Mouse (Mus musculus): ENCODE measurements at regions not wholly inside any gene's neighbourhood (a gene's known extent, or its start where the extent isn't known, plus 50 kb on each side); places are given as distances from the start of the nearest gene placed in this dataset.

- Histone ChIP-seq H3K4me3 (ENCODE audit: insufficient read depth, low read length) (no peak overlapping the region), H3K4me1 (ENCODE audit: control insufficient read depth, insufficient read depth, low read length) (no peaks in the 10 kb centered on the region), H3K27ac (ENCODE audit: insufficient read depth, low read length) (no peak overlapping the region)
- TF ChIP-seq CTCF (IDR thresholded peaks at IDR 0.05; ENCODE audit: borderline replicate concordance, insufficient read depth, low read length), result no peak
These were observed 148.5 kb upstream of the Fat1 start for GRCm38 (mm10) chr8:44786740-44787139.

DNA sequence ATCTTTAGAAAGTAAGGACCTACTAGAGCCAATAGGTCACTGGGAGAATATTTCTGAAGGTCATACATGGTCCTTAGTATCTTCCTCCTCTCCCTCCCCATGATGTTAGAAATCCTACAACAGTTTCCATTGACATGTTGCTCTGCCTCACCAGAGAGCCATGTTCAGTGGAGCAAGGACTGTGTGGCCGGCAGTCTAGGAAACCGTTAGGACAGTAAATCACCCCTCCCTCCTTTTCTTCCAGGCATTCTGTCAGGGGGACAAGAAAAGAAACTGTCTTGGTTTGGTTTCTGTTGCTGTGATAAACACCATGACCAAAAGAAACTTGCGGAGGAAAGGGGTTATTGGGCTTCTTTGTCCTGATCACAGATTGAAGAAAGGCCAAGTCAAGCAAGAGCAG, 147.0 kb upstream of the Fat1 start:
- H3K27ac ChIP-seq (ENCODE audit: insufficient read depth, low read length), result no peak overlapping the region
- TF ChIP-seq CTCF (IDR thresholded peaks at IDR 0.05; ENCODE audit: borderline replicate concordance, insufficient read depth, low read length) (no peak), POLR2A (IDR thresholded peaks at IDR 0.05; ENCODE audit: low read depth, low read length) (no peak)
- H3K4me1 ChIP-seq (ENCODE audit: control insufficient read depth, insufficient read depth, low read length), result no peaks in the 10 kb centered on the region
- H3K4me3 ChIP-seq (ENCODE audit: insufficient read depth, low read length), result no peak overlapping the region

DNA sequence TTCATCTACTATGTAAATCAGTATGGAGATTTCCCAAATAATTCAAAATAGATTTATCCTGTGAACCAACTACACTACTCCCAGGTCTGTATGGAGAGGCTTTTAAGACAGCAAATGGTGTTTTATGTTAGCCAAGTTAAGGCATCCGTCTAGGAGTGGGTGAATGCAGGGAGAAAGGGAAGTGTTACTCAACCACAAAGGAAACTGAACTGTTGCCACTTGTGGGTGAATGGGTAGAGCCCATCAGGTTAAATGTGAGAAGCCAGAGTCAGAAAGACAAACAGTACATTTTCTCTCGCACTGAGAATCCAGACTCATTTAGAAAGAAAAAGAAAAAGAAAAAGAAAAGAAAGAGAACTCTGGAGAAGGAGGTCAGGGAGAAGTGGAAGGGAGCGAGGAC, 135.7 kb upstream of the Fat1 start:
- TF ChIP-seq CTCF (IDR thresholded peaks at IDR 0.05; ENCODE audit: borderline replicate concordance, insufficient read depth, low read length), result no peak
- TF ChIP-seq POLR2A (IDR thresholded peaks at IDR 0.05; ENCODE audit: low read depth, low read length), result no peak
- Histone ChIP-seq H3K27ac (ENCODE audit: insufficient read depth, low read length) (no peak overlapping the region), H3K4me3 (ENCODE audit: insufficient read depth, low read length) (no peak overlapping the region), H3K4me1 (ENCODE audit: control insufficient read depth, insufficient read depth, low read length) (peaks cover 16% of the 10 kb centered on the region)

- TF ChIP-seq POLR2A (IDR thresholded peaks at IDR 0.05; ENCODE audit: low read depth, low read length), result no peak
- no peak for TF ChIP-seq CTCF (IDR thresholded peaks at IDR 0.05; ENCODE audit: borderline replicate concordance, insufficient read depth, low read length)
- H3K4me3 ChIP-seq (ENCODE audit: insufficient read depth, low read length), result no peak overlapping the region
- H3K27ac ChIP-seq (ENCODE audit: insufficient read depth, low read length), result no peak overlapping the region; the same call in 1 of the 2 replicates
- H3K4me1 ChIP-seq (ENCODE audit: control insufficient read depth, insufficient read depth, low read length), result peaks cover 16% of the 10 kb centered on the region
These were observed 134.4 kb upstream of the Fat1 start for GRCm38 (mm10) chr8:44800827-44801273.

DNA sequence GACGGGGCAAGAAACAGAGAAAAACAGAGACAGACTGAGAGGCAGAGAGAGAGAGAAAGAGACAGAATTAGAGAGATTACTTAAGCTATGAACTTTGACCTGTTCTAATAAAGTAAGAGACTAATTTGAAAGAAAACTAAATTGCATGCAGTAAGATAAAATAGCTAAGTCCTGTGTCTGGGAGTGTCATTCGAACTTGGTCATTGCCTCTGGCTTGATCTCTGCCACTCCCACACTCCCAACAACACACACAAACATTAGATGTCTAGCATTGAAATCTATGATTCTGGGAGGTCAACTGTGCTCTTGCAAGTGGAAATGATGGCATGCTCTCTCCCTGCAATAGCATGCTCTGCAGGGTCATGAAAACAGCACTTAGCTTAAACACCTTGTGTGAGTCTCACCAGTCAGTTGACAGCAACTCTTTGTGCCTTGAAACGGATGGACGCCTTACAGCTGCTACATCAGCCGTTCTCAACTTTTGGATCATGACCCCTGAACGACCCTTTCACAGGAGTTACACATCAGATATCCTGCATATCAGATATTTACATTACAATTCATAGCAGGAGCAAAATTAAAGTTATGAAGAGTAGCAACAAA, 133.5 kb upstream of the Fat1 start:
- H3K4me1 ChIP-seq (ENCODE audit: control insufficient read depth, insufficient read depth, low read length), result peaks cover 16% of the 10 kb centered on the region
- TF ChIP-seq POLR2A (IDR thresholded peaks at IDR 0.05; ENCODE audit: low read depth, low read length), result no peak
- no peak for TF ChIP-seq CTCF (IDR thresholded peaks at IDR 0.05; ENCODE audit: borderline replicate concordance, insufficient read depth, low read length)
- no peak overlapping the region for H3K27ac ChIP-seq (ENCODE audit: insufficient read depth, low read length)
- H3K4me3 ChIP-seq (ENCODE audit: insufficient read depth, low read length), result no peak overlapping the region

GRCm38 (mm10) chr8:44802331-44802730, 132.9 kb upstream of the Fat1 start:
- H3K4me1 ChIP-seq (ENCODE audit: control insufficient read depth, insufficient read depth, low read length), result peaks cover 16% of the 10 kb centered on the region
- TF ChIP-seq POLR2A (IDR thresholded peaks at IDR 0.05; ENCODE audit: low read depth, low read length) (no peak), CTCF (IDR thresholded peaks at IDR 0.05; ENCODE audit: borderline replicate concordance, insufficient read depth, low read length) (no peak)
- H3K27ac ChIP-seq (ENCODE audit: insufficient read depth, low read length), result no peak overlapping the region
- H3K4me3 ChIP-seq (ENCODE audit: insufficient read depth, low read length), result no peak overlapping the region

GRCm38 (mm10) chr8:44804414-44805178, 130.7 kb upstream of the Fat1 start:
- Histone ChIP-seq H3K4me3 (ENCODE audit: insufficient read depth, low read length) (no peak overlapping the region), H3K4me1 (ENCODE audit: control insufficient read depth, insufficient read depth, low read length) (peaks cover 16% of the 10 kb centered on the region), H3K27ac (ENCODE audit: insufficient read depth, low read length) (no peak overlapping the region)
- no peak for TF ChIP-seq CTCF (IDR thresholded peaks at IDR 0.05; ENCODE audit: borderline replicate concordance, insufficient read depth, low read length)
- no peak for TF ChIP-seq POLR2A (IDR thresholded peaks at IDR 0.05; ENCODE audit: low read depth, low read length)

DNA sequence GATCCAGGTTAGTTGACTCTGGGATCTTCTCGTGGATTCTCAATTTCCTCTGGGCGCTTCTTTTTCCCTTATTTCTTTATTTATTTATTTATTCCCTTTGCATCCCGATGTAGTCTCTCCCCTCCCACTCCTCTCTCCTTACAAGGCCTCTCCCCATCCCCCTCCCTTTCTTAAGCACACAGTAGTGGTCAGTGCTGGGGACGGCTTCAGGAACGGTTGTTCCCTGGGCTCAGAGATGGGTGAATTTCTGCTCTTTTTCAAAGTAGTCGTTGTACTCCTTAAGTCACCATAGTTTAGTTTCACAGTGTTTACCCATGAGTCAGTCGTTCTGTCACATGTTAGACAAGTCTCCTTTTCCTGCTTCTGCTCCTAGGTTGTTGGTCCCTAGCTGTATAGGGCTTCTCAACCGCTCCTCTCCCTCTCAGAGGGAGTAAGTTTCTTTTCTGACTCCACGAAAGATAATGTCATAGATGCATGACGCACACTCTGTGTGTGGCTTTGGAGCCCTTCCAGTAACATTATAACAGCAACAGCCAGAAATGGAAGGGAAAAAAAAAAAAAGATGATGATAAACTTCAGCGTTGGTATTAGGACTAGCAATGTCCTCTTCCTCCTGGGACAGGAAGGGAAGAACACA, 129.9 kb upstream of the Fat1 start:
- Histone ChIP-seq H3K27ac (ENCODE audit: insufficient read depth, low read length) (no peak overlapping the region), H3K4me1 (ENCODE audit: control insufficient read depth, insufficient read depth, low read length) (peaks cover 12% of the 10 kb centered on the region), H3K4me3 (ENCODE audit: insufficient read depth, low read length) (no peak overlapping the region)
- no peak for TF ChIP-seq POLR2A (IDR thresholded peaks at IDR 0.05; ENCODE audit: low read depth, low read length)
- TF ChIP-seq CTCF (IDR thresholded peaks at IDR 0.05; ENCODE audit: borderline replicate concordance, insufficient read depth, low read length), result no peak

- H3K4me1 ChIP-seq (ENCODE audit: control insufficient read depth, insufficient read depth, low read length), result no peaks in the 10 kb centered on the region
- no peak overlapping the region for H3K4me3 ChIP-seq (ENCODE audit: insufficient read depth, low read length)
- no peak overlapping the region for H3K27ac ChIP-seq (ENCODE audit: insufficient read depth, low read length)
- TF ChIP-seq CTCF (IDR thresholded peaks at IDR 0.05; ENCODE audit: borderline replicate concordance, insufficient read depth, low read length) (no peak), POLR2A (IDR thresholded peaks at IDR 0.05; ENCODE audit: low read depth, low read length) (no peak)
These were observed 122.9 kb upstream of the Fat1 start for GRCm38 (mm10) chr8:44812360-44812759.
